Mouse (Mus musculus): ENCODE results near the gene Aak1.

The Aak1 gene

DNA sequence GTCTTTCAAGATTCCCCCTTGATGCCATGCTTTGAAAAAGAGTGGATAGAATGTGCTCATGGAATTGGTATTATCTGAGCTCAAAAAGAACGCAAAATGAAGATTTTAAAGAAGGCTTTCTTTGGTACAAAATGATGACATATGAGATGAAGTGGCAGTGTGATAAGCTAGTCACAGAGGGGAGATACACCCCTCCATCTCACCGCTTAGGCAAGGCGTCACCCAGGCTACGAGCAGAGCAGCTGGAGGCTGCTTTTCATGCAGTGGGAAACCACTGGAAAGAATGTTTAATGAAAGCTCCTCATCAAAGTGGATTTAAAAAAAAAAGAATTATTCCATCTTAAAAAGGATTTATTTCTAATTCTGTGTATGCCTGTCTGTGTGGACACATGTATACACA lies 37.5 kb downstream of the Aak1 start:
- no peak for DNase-seq (ENCODE audit: low spot score)

DNA sequence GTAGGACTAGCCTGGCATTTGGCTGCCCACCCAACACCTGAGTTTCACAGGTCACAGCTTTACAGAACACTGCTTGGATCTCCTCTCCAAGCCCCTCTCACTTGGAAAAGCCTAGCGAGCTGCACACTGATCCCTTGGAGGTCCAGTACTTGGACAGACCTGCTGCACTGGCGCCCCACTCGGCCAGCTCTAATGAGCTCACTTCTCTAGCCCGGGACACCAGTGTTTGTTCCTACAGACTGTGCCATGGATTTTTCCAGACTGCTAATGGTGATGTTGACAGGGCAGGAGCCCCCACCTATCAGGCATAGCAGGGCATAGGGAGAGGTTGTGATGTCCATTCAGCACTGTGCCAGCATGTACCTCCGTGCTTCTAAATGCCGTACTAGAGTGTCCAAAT lies 48.2 kb downstream of the Aak1 start:
- no peak for DNase-seq (ENCODE audit: low spot score)

DNA sequence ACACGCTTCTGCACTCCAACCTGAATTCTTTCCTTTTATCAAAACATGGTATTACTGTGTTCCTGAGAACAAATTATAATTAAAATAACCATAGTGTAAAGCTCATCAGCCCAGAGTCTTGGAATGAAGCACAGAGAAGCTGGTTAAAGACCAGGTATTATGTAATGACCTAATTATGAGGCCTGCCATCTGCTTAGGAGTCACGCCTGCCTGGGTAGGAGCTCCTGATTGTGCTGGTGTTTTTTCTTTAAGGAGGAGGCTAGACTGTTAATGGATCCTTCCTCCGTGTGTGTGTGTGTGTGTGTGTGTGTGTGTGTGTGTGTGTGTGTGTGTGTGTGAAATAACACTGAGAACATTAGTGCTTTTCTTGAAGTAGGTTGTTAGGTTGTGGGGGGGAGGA lies 49.7 kb downstream of the Aak1 start:
- no peak for DNase-seq (ENCODE audit: low spot score)

DNA sequence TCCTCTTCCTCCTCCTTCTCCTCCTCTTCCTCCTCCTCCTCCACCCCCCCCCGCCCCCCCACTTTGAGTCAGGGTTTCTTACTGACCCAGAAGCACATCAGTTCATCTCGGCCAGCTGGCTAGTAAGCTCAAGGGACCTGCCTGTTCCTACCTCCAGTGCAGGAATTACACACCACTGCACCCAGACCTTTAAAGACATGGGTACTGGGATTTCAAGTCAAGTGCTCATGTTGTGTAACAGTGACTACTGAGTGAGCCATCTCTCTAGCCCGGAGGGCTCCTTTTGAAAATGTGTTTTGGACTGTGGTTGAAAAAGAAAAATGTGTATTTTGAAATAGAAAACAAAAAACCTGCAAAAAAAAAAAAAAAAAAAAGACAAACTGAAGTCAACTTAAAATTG lies 50.6 kb downstream of the Aak1 start:
- DNase-seq (ENCODE audit: low spot score): no peak

DNA sequence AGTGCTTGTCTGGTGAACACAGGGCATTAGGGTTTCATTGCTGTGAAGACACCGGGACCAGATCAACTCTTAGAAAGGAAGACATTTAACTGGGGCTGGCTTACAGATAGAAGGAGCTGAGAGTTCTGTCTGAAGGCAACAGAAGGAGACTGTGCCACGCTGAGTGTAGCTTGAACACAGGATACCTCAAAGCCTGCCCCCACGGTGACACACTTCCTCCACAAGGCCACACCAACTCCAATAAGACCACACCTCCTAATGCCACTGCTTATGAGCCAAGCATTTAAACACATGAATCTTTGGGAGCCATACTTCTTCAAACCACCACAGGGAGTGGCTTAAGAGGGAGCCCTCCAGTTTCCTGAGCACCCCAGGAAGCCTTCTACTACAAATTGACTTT lies 51.2 kb downstream of the Aak1 start:
- DNase-seq (ENCODE audit: low spot score): no peak

DNA sequence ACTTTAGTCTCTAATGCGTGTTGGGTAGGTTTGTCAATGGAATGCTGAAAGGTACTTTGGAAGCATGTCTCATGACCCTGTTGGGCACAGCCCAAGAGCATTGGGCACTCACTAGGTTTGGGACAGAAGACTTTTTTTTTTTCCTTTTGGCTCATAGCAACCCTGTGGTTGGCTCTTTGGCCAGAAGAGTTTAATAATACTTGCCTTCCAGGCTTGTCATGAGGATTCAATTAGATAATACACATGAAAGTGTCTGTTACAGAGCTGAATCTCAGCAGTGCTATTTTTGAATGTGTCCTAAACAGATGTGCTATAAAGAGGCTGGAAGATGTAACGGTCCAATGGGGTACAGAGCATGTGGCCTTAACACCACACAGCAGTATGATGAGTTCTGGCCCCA lies 56.2 kb downstream of the Aak1 start:
- no peak for DNase-seq (ENCODE audit: low spot score)

DNA sequence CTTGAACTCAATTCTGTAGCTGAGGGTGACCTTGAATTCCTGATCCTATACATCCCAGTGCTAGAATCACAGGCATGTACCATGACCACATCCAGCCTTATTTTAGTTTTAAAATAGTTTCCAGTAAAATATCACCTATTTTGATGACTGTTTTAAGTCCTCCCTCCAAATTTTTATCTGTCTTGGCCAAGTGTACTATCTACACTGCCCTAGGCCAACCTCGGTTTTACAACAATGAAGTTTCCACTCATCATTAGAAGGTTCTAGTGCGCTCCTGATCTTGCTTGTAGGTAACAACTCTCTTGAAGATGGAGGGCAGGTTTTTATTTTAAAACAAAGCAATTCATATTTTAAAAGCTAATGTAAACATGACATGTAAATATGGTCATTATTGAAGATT lies 57.9 kb downstream of the Aak1 start:
- DNase-seq (ENCODE audit: low spot score): no peak

DNA sequence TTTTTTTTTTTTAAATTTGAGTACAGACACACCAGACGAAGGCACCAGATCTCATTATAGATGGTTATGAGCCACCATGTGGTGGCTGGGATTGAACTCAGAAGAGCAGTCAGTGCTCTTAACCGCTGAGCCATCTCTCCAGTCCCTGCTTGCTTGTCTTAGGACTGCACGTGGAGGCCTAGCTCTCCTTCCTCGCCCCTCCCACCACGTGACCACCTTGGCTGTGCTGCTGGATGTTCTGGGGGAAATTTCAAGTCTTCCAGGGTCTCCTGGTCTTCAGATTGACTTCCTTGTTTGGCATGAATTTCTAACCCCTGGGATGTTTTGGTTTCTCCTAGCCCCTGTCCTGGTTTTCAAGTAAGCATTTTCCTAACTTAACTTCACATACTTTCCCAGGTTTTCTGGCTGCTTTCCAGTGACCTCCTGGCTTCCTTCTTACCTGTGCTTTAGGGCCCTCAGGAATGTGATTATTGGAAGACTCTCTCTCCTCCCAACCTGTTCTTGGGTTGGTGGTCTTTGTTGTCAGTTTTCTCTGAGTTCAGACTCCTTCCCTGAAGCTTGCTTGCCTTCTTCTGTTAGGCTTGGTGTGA lies 59.3 kb downstream of the Aak1 start:
- DNase-seq (ENCODE audit: low spot score): no peak

DNA sequence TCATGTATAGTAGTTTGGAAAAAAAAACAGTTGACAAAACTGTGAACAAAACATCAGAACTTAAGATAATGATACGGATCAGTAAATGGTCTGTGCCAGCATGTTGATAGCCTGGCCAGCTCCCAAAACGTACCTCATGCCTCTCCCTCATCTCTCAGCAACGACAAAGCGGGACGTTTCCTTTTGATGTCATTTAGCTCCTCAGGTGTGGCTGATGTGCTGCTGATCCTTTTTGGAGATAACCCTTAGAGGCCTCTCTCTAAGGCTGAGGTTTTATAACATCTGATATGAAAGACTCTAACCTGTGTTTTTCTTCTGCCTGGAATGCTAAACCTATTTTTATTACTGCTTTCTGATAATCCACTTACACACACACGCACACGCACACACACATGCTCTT lies 60.6 kb downstream of the Aak1 start:
- DNase-seq (ENCODE audit: low spot score): no peak

DNA sequence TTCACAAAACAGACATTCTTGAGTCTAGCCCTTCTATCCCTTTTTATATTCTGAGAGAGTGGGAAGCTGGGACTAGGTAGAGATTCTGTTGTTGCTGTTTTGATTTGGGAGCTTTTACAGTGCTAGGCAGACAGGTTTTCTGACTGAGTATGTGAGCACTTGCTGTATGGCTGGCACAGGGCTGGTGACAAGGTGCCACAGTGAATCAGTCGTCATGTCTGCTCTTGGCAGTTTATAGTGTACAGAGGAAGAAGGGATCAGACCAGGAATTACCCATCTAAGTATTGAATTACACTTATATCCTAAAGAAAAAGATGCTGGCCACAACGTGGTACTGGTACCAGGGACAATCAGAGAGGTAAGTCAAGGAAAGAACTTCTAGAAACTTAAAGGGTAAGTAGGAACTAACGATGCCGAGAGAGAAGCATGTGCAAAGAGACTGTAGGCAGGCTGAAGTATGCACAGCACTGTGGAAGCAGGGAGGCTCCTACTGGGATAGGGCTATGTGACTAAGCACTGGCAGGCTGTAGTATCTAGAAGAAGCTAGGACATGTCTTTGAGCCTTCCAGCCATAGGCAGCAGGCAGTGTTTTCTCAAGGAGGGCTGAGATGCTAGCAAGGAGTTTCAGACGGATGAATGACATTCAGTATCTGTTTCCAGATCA lies 67.0 kb downstream of the Aak1 start:
- DNase-seq (ENCODE audit: low spot score): no peak

DNA sequence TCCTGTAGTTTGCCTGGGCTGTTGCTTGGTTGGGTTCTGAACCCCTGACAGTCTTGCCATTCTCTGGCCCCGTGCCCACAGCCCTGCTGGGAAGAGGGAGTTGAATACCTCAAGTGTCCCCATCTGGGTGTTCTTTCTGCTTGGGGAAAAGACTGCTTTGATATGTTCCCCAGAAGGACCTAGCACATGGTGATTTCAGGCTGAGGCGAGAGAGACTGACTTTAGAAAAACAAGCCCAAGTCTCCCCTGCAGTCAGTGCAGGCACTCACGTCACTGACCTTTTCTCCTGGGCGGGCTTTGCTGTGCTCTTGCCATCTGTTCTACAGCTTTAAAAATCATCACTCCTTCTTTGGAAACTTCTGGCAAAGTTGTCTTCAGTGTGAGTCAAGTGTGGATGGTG lies 67.9 kb downstream of the Aak1 start:
- no peak for DNase-seq (ENCODE audit: low spot score)

DNA sequence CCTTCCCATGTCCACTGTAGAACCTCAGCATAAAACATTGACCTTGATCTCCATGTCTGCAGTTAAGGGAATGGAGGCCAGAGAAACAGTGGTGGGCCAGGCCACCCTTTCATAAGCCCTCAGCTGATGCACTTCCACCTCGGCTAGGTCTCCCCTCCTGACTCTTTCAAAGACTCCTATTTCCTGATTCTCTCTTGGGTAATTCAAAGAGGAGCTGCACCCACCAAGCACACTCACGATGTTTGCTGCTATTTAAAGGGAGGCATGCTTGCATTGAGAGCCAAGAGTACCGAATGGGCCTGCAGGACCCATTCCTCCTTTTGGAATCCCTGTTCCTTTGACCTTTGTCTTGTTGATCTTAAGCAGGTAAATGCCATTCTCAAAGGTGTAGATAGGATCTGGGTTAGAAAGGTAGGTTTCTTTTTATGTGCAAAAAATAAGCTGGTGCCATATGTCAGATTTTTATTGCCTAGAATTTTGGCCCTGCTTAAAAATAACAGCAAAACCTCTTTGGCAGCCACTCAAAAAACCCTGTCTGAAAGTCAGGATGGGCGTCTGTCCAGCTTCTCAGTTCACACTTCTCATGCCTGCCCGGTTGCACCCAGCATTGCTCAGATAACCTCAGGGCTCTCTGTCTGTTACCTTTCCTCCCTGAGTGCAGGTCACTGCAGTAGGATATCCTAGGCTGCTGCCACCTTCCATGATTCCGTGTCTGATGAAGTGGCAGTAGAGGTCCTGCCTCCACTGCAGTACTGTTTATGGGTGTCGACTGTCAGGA lies 68.9 kb downstream of the Aak1 start:
- no peak for DNase-seq (ENCODE audit: low spot score)

DNA sequence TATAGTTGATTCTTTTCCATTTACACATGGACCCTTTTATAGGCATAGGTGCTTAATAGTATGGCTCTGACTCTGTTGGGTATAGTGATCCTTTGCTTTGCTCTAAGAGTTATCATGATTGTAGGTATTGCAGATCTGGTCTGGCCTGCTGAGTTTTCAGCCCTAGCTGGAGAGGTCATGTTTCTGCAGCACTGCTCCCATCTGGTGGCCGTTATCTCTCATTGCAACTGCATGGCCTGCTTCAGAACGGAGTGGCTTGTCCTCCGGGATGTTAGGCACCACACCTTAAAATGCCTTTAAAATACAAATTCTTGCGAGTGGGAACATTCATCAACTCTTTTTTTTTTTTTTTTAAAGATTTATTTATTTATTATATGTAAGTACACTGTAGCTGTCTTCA lies 72.6 kb downstream of the Aak1 start:
- peak; percentile 64 for DNase-seq (ENCODE audit: low spot score)

DNA sequence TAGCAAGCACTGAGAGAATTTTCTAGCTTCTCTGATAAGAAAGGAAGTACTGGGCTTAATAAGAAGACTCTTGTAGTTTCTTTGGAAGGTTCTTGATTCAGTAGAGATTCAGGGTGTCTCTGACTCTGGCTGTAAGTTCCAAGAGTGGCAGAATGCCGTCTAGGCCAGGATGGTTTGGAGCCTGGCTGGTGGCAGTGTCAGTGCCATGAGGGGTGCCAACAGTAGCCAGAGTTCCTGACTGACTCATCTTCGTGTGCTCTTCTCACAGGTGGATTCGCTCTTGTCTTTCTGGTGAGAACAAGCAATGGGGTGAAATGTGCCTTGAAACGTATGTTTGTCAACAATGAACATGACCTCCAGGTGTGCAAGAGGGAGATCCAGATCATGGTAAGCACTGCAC lies 75.4 kb downstream of the Aak1 start:
- no peak for DNase-seq (ENCODE audit: low spot score)

DNA sequence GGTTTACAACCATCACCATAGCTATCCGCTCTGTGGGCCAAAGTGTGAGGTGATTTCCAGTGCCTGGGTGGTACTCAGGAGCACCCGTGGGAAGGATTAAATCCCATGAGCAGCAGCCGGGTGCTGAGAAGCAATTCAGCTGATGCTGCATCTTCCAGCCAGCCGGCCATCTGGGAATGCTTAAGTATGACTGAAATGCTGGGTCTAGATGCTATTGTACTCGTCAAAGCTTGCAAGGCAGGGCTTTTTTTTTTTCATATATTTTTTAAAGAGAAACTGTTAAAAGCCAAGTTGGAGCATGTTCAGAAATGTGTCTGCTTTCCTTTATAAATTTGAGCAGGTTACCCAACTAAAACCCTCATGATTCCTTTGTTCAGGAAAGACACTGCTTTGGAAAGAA lies 85.2 kb downstream of the Aak1 start:
- no peak for DNase-seq (ENCODE audit: low spot score)

DNA sequence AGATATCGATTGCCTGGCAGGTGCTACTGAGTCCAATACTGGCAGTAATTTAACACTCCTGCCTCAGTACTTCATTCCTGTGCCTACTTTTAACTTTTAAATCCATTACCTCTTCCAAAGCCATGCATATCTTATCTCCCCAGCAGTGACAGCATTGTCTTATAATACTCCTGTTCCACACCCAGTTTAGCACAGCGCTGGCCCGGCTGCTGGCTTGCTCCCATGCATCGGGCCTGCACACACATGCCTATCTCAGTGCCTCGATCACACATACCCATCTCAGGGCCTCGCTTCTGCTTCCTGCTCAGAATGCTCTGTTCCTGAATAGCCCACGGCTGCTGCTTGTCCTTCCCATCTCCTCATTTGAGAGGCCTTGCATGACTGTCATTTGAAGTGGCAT lies 90.5 kb downstream of the Aak1 start:
- no peak for DNase-seq (ENCODE audit: low spot score)

DNA sequence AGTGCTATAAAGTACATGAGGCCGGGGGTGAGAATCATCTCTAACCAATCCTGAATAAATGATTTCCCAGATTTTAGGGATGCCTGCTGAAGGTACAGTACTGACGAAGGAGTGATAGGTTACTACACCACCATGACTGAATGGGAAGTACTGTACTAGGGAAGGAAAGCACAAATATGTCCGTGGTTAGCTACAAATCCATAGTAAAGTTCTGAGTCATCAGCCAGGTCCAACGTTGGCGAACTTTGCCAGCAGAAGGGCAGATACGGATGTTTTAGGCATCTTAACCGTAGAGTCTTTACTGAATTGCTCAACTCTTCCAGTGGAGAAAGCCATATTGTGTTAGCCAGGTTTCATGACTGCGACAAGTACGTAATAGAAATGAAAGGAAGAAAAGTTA lies 91.6 kb downstream of the Aak1 start:
- DNase-seq (ENCODE audit: low spot score): no peak

DNA sequence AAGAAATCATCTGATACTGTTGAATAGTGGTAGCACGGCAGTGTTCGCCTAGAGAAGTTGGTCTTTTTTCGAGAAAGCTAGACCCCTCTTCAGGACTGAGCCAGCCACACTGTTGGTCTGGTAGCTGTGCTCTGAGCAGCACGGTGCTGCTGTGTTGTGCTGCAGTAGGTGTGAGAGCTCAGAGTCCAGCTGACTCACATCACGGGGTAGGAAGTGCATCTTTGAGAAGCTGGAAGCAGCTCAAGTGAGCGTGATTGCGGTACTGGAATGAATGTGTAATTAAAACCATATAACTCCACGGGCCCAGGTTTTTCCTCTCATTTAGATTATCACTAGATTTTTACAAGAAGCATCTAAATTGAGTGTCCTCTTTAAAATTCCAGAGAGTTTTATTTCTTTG lies 97.8 kb downstream of the Aak1 start:
- DNase-seq (ENCODE audit: low spot score): no peak

DNA sequence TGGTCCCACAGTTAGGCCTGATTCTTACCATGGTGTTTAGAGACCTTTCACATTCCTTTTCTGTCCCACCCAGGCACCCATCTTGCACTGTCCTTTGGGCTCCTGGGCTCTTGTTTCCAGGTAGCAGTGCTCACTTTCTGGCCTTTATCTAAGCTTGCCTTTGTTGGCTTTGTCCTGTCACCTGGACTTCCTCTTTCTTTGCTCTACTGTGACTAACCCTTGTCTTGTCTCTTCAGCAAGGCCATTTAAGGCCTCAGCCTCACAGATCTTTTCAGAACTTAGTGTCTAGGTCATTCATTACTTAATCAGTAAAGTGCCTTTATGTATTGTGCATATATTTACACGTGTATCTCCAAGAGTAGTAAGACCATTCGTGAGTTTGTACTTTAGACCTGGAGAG lies 99.4 kb downstream of the Aak1 start:
- no peak for DNase-seq (ENCODE audit: low spot score)

DNA sequence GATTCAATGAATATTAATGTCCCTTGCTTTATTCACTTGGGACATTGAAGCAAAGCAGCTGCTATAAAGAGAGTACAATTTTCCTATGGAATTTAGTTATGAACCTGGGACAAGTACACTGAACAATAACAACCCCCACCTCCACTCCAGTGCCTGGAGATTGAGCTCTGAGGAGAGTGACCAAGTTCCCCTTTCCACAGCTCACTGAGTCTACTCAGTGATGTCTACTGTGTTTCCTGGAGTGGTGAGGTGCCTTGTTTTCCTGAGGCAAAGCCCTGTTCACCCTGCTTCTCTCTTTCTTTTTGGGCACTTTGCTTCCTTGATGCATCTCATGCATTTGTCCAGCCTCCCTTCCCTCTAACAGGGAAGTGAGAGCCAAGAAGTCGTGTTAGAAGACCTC lies 100.8 kb downstream of the Aak1 start:
- no peak for DNase-seq (ENCODE audit: low spot score)

DNA sequence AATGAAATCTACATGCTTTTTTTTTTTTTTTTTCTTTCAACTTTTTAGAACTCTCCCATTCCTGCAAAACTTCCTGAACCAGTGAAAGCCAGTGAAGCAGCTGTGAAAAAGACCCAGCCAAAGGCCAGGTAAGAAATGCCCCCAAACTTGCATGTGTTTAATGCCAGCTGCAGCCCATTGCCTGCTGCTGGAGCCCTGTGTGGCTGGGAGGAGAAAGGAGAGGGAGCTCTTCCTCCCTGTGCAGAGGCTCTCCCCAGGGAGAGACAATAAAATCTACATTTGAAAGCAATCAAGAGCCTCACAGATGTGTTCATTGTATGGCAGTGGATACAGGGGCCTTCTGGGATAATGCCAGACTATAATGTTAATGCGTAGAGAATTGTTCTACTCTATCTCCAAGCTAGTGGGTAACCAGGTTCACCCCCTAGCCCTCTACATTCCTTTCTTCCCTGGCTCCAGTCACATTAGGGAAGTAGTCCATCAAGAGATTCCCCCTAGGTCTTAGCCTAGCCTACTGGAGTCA lies 101.5 kb downstream of the Aak1 start:
- no peak for DNase-seq (ENCODE audit: low spot score)

DNA sequence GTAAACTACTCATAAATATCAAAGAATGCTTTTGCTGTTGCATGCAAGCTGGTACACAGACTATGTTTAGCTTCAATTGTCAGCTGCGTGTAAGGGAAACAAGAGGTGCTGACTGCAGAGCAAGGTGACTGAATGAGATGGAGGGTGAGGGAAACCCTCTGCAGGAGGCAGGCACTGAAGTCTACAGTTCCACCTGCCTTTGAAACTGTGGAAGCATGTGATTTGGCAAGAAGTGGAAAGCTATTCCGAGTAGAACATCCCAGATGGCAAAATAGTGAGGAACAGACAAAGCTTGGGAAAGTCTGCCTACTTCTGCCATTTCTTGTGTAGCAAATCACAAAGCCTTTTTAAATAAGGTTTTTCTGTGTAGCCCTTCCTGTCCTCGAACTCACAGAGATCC lies 106.4 kb downstream of the Aak1 start:
- no peak for DNase-seq (ENCODE audit: low spot score)

DNA sequence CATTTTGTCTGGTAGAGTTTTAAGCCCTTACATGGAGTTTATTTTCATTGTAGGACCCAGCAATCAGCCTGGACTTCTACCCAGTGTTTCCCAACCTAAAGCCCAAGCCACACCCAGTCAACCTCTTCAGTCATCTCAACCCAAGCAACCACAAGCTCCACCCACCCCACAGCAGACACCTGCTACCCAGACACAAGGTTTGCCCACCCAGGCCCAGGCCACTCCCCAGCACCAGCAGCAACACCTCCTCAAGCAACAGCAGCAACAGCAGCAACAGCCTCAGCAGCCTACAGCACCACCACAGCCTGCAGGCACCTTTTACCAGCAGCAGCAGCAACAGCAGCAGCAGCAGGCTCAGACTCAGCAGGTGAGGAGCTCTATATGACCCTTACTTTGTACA lies 106.9 kb downstream of the Aak1 start:
- no peak for DNase-seq (ENCODE audit: low spot score)

DNA sequence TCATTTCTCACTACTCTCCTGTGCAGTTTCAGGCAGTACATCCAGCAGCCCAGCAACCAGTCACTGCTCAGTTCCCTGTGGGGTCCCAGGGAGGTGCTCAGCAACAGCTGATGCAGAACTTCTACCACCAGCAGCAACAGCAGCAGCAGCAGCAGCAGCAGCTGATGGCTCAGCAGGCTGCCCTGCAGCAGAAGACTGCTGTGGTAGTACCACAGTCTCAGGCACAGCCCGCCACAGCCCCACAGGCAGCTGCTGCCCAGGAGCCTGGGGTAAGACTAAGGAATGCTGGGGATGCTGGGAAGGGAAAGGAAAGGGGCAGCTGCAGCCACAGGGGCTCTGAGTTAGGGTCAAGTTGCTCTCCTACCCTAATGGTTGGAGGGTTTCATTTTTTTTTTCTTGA lies 109.7 kb downstream of the Aak1 start:
- no peak for DNase-seq (ENCODE audit: low spot score)
